Mouse (Mus musculus): ENCODE results near the gene Chrm3. TPM values are rescaled to one million over a fixed set of nuclear protein-coding genes. Genes with fewer than 3 reads are reported as not detected.

Gene Chrm3
- polyA plus RNA-seq, 1 experiment from 2014 or later, result 2.5 TPM

- Histone ChIP-seq H3K27me3 (no peaks in the 10 kb centered on the region), H3K36me3 (no peaks in the 10 kb centered on the region), H3K4me3 (replicated peaks) (no peak overlapping the region), H3K9ac (replicated peaks) (no peak overlapping the region), H3K9me3 (no peaks in the 10 kb centered on the region), H3K4me1 (replicated peaks) (no peaks in the 10 kb centered on the region), H3K4me2 (no peak overlapping the region), H3K27ac (no peak overlapping the region)
- WGBS, result 89% methylated on average over 2 of the region's 2 CpGs
- no peak for ATAC-seq (ENCODE audit: insufficient number of reproducible peaks, insufficient read depth, low FRiP score, low TSS enrichment, low read depth)
Measured at GRCm38 (mm10) chr13:9983293-9983692, 377.4 kb downstream of the Chrm3 start.

- Histone ChIP-seq H3K36me3 (no peaks in the 10 kb centered on the region), H3K27me3 (no peaks in the 10 kb centered on the region), H3K4me1 (replicated peaks) (no peaks in the 10 kb centered on the region), H3K4me3 (replicated peaks) (no peak overlapping the region), H3K27ac (no peak overlapping the region), H3K9ac (replicated peaks) (no peak overlapping the region), H3K4me2 (no peak overlapping the region), H3K9me3 (no peaks in the 10 kb centered on the region)
- 64% methylated on average over 1 of the region's 1 CpGs for WGBS
- ATAC-seq (ENCODE audit: insufficient number of reproducible peaks, insufficient read depth, low FRiP score, low TSS enrichment, low read depth), result no peak
Measured at GRCm38 (mm10) chr13:9977699-9978098, 382.9 kb downstream of the Chrm3 start.

GRCm38 (mm10) chr13:9973742-9974321 lies 386.8 kb downstream of the Chrm3 start:
- H3K9me3 ChIP-seq, result no peaks in the 10 kb centered on the region
- WGBS, result 58% methylated on average over 2 of the region's 2 CpGs
- H3K4me1 ChIP-seq (replicated peaks), result no peaks in the 10 kb centered on the region
- no peak overlapping the region for H3K27ac ChIP-seq
- H3K9ac ChIP-seq (replicated peaks), result no peak overlapping the region
- H3K4me2 ChIP-seq, result no peak overlapping the region
- H3K4me3 ChIP-seq (replicated peaks), result no peak overlapping the region
- H3K27me3 ChIP-seq, result no peaks in the 10 kb centered on the region
- no peak for ATAC-seq (ENCODE audit: insufficient number of reproducible peaks, insufficient read depth, low FRiP score, low TSS enrichment, low read depth)
- no peaks in the 10 kb centered on the region for H3K36me3 ChIP-seq

GRCm38 (mm10) chr13:9971845-9972244 lies 388.8 kb downstream of the Chrm3 start:
- Histone ChIP-seq H3K4me2 (no peak overlapping the region), H3K4me1 (replicated peaks) (no peaks in the 10 kb centered on the region), H3K9me3 (no peaks in the 10 kb centered on the region), H3K36me3 (no peaks in the 10 kb centered on the region), H3K27me3 (no peaks in the 10 kb centered on the region), H3K9ac (replicated peaks) (no peak overlapping the region), H3K4me3 (replicated peaks) (no peak overlapping the region), H3K27ac (no peak overlapping the region)
- WGBS, result 67% methylated on average over 4 of the region's 4 CpGs
- ATAC-seq (ENCODE audit: insufficient number of reproducible peaks, insufficient read depth, low FRiP score, low TSS enrichment, low read depth), result no peak

GRCm38 (mm10) chr13:9952619-9953018 lies 408.0 kb downstream of the Chrm3 start:
- ATAC-seq (ENCODE audit: insufficient number of reproducible peaks, insufficient read depth, low FRiP score, low TSS enrichment, low read depth), result no peak
- no peaks in the 10 kb centered on the region for H3K27me3 ChIP-seq
- no peak overlapping the region for H3K9ac ChIP-seq (replicated peaks)
- H3K4me1 ChIP-seq (replicated peaks), result no peaks in the 10 kb centered on the region
- H3K36me3 ChIP-seq, result no peaks in the 10 kb centered on the region
- no peak overlapping the region for H3K4me2 ChIP-seq
- H3K27ac ChIP-seq, result no peak overlapping the region
- no peak overlapping the region for H3K4me3 ChIP-seq (replicated peaks)
- no peaks in the 10 kb centered on the region for H3K9me3 ChIP-seq

- Histone ChIP-seq H3K4me2 (no peak overlapping the region), H3K27me3 (no peaks in the 10 kb centered on the region), H3K4me1 (replicated peaks) (no peaks in the 10 kb centered on the region), H3K9me3 (no peaks in the 10 kb centered on the region), H3K9ac (replicated peaks) (no peak overlapping the region), H3K36me3 (no peaks in the 10 kb centered on the region), H3K27ac (no peak overlapping the region), H3K4me3 (replicated peaks) (no peak overlapping the region)
- WGBS, result 95% methylated on average over 1 of the region's 1 CpGs
- ATAC-seq (ENCODE audit: insufficient number of reproducible peaks, insufficient read depth, low FRiP score, low TSS enrichment, low read depth), result no peak
Measured at GRCm38 (mm10) chr13:9951376-9951775, 409.3 kb downstream of the Chrm3 start.

GRCm38 (mm10) chr13:9949091-9949490 lies 411.6 kb downstream of the Chrm3 start:
- WGBS, result 88% methylated on average over 4 of the region's 4 CpGs
- no peak overlapping the region for H3K9ac ChIP-seq (replicated peaks)
- no peaks in the 10 kb centered on the region for H3K4me1 ChIP-seq (replicated peaks)
- H3K4me2 ChIP-seq, result no peak overlapping the region
- H3K9me3 ChIP-seq, result no peaks in the 10 kb centered on the region
- H3K4me3 ChIP-seq (replicated peaks), result no peak overlapping the region
- no peaks in the 10 kb centered on the region for H3K36me3 ChIP-seq
- H3K27ac ChIP-seq, result no peak overlapping the region
- H3K27me3 ChIP-seq, result no peaks in the 10 kb centered on the region
- ATAC-seq (ENCODE audit: insufficient number of reproducible peaks, insufficient read depth, low FRiP score, low TSS enrichment, low read depth), result no peak

GRCm38 (mm10) chr13:9940186-9940585 lies 420.5 kb downstream of the Chrm3 start:
- no peaks in the 10 kb centered on the region for H3K36me3 ChIP-seq
- H3K27ac ChIP-seq, result no peak overlapping the region
- WGBS, result 69% methylated on average over 1 of the region's 1 CpGs
- no peaks in the 10 kb centered on the region for H3K4me1 ChIP-seq (replicated peaks)
- no peak for ATAC-seq (ENCODE audit: insufficient number of reproducible peaks, insufficient read depth, low FRiP score, low TSS enrichment, low read depth)
- no peak overlapping the region for H3K4me3 ChIP-seq (replicated peaks)
- H3K4me2 ChIP-seq, result no peak overlapping the region
- no peak overlapping the region for H3K9ac ChIP-seq (replicated peaks)
- H3K27me3 ChIP-seq, result no peaks in the 10 kb centered on the region
- H3K9me3 ChIP-seq, result no peaks in the 10 kb centered on the region

- Histone ChIP-seq H3K27ac (no peak overlapping the region), H3K4me2 (no peak overlapping the region), H3K36me3 (no peaks in the 10 kb centered on the region), H3K27me3 (no peaks in the 10 kb centered on the region), H3K9ac (replicated peaks) (no peak overlapping the region), H3K4me3 (replicated peaks) (no peak overlapping the region), H3K4me1 (replicated peaks) (no peaks in the 10 kb centered on the region), H3K9me3 (no peaks in the 10 kb centered on the region)
- 66% methylated on average over 3 of the region's 3 CpGs for WGBS
- ATAC-seq (ENCODE audit: insufficient number of reproducible peaks, insufficient read depth, low FRiP score, low TSS enrichment, low read depth), result no peak
Measured at GRCm38 (mm10) chr13:9938798-9939485, 421.7 kb downstream of the Chrm3 start.

GRCm38 (mm10) chr13:9932714-9933113 lies 427.9 kb downstream of the Chrm3 start:
- Histone ChIP-seq H3K4me1 (replicated peaks) (no peaks in the 10 kb centered on the region), H3K36me3 (no peaks in the 10 kb centered on the region), H3K9ac (replicated peaks) (no peak overlapping the region), H3K4me3 (replicated peaks) (no peak overlapping the region), H3K27ac (no peak overlapping the region), H3K4me2 (no peak overlapping the region), H3K27me3 (no peaks in the 10 kb centered on the region), H3K9me3 (no peaks in the 10 kb centered on the region)
- no peak for ATAC-seq (ENCODE audit: insufficient number of reproducible peaks, insufficient read depth, low FRiP score, low TSS enrichment, low read depth)
- WGBS, result 42% methylated on average over 4 of the region's 4 CpGs

- no peak for ATAC-seq (ENCODE audit: insufficient number of reproducible peaks, insufficient read depth, low FRiP score, low TSS enrichment, low read depth)
- no peak overlapping the region for H3K4me3 ChIP-seq (replicated peaks)
- 89% methylated on average over 1 of the region's 1 CpGs for WGBS
- no peaks in the 10 kb centered on the region for H3K27me3 ChIP-seq
- H3K36me3 ChIP-seq, result no peaks in the 10 kb centered on the region
- H3K27ac ChIP-seq, result no peak overlapping the region
- H3K4me2 ChIP-seq, result no peak overlapping the region
- H3K4me1 ChIP-seq (replicated peaks), result no peaks in the 10 kb centered on the region
- no peak overlapping the region for H3K9ac ChIP-seq (replicated peaks)
- H3K9me3 ChIP-seq, result no peaks in the 10 kb centered on the region
Measured at GRCm38 (mm10) chr13:9930606-9931005, 430.0 kb downstream of the Chrm3 start.

GRCm38 (mm10) chr13:9929978-9930377 lies 430.7 kb downstream of the Chrm3 start:
- Histone ChIP-seq H3K4me1 (replicated peaks) (no peaks in the 10 kb centered on the region), H3K27me3 (no peaks in the 10 kb centered on the region), H3K9ac (replicated peaks) (no peak overlapping the region), H3K4me2 (no peak overlapping the region), H3K4me3 (replicated peaks) (no peak overlapping the region), H3K36me3 (no peaks in the 10 kb centered on the region), H3K27ac (no peak overlapping the region), H3K9me3 (no peaks in the 10 kb centered on the region)
- 73% methylated on average over 2 of the region's 2 CpGs for WGBS
- no peak for ATAC-seq (ENCODE audit: insufficient number of reproducible peaks, insufficient read depth, low FRiP score, low TSS enrichment, low read depth)

All from limb, embryonic 12.5 days (tissue).